Mouse (Mus musculus) right cerebral cortex, postnatal 14 days (tissue): ENCODE data around the gene Gkn3.
A peak's percentile ranks its signal among the peaks of the same experiment; 100 is the strongest.

Experiments used
- DNase-seq: peaks from one replicate; pipeline ENCODE4 v3.0.0; 2022

Gene Gkn3

GRCm38 (mm10) chr6:87388877-87389276 lies at the start of gene Gkn3:
Gene Gkn3, minus strand, starts transcription at chr6:87388935.
- DNase-seq = no peak

GRCm38 (mm10) chr6:87436745-87437144 lies 48.0 kb upstream of the Gkn3 start:
- no peak for DNase-seq

GRCm38 (mm10) chr6:87435791-87436190 lies 47.1 kb upstream of the Gkn3 start:
- no peak for DNase-seq

GRCm38 (mm10) chr6:87428487-87429044 lies 39.8 kb upstream of the Gkn3 start, which contains the start of gene Bmp10:
Gene Bmp10, plus strand, starts transcription at chr6:87428994.
- no peak for DNase-seq

GRCm38 (mm10) chr6:87427616-87428015 lies 38.9 kb upstream of the Gkn3 start:
- DNase-seq = no peak

GRCm38 (mm10) chr6:87426954-87427353 lies 38.2 kb upstream of the Gkn3 start:
- no peak for DNase-seq

GRCm38 (mm10) chr6:87424037-87424816 lies 35.5 kb upstream of the Gkn3 start:
- peak; percentile 44 for DNase-seq

GRCm38 (mm10) chr6:87422304-87422703 lies 33.6 kb upstream of the Gkn3 start:
- DNase-seq = no peak

- no peak for DNase-seq
These were observed 23.3 kb upstream of the Gkn3 start for GRCm38 (mm10) chr6:87412011-87412410.

- DNase-seq = no peak
These were observed 12.7 kb upstream of the Gkn3 start for GRCm38 (mm10) chr6:87401456-87401855.

- no peak for DNase-seq
These were observed 11.3 kb upstream of the Gkn3 start for GRCm38 (mm10) chr6:87399886-87400566.

- DNase-seq = peak; percentile 86
These were observed 10.4 kb upstream of the Gkn3 start for GRCm38 (mm10) chr6:87399137-87399536.

- no peak for DNase-seq
These were observed 6.0 kb upstream of the Gkn3 start for GRCm38 (mm10) chr6:87394783-87395182.

GRCm38 (mm10) chr6:87393466-87394205 lies 4.9 kb upstream of the Gkn3 start:
- no peak for DNase-seq

- no peak for DNase-seq
These were observed 787 bp upstream of the Gkn3 start for GRCm38 (mm10) chr6:87389455-87389989.

GRCm38 (mm10) chr6:87386681-87387080 lies 2.1 kb downstream of the Gkn3 start:
- DNase-seq = no peak

- DNase-seq = peak; percentile 69
These were observed 2.5 kb downstream of the Gkn3 start for GRCm38 (mm10) chr6:87386203-87386602.

GRCm38 (mm10) chr6:87384761-87385160 lies 4.0 kb downstream of the Gkn3 start:
- peak; percentile 19 for DNase-seq

- DNase-seq = peak; percentile 25
These were observed 4.6 kb downstream of the Gkn3 start for GRCm38 (mm10) chr6:87383926-87384691.

GRCm38 (mm10) chr6:87373057-87373456 lies 15.7 kb downstream of the Gkn3 start, which contains the start of gene Gkn2:
Gene Gkn2, plus strand, starts transcription at chr6:87373357.
- DNase-seq = no peak

GRCm38 (mm10) chr6:87369223-87369622 lies 19.5 kb downstream of the Gkn3 start:
- no peak for DNase-seq

GRCm38 (mm10) chr6:87354441-87354840 lies 34.3 kb downstream of the Gkn3 start:
- DNase-seq = no peak
